Mouse (Mus musculus): ENCODE measurements around the gene Tacr1.

Tacr1 gene

DNA sequence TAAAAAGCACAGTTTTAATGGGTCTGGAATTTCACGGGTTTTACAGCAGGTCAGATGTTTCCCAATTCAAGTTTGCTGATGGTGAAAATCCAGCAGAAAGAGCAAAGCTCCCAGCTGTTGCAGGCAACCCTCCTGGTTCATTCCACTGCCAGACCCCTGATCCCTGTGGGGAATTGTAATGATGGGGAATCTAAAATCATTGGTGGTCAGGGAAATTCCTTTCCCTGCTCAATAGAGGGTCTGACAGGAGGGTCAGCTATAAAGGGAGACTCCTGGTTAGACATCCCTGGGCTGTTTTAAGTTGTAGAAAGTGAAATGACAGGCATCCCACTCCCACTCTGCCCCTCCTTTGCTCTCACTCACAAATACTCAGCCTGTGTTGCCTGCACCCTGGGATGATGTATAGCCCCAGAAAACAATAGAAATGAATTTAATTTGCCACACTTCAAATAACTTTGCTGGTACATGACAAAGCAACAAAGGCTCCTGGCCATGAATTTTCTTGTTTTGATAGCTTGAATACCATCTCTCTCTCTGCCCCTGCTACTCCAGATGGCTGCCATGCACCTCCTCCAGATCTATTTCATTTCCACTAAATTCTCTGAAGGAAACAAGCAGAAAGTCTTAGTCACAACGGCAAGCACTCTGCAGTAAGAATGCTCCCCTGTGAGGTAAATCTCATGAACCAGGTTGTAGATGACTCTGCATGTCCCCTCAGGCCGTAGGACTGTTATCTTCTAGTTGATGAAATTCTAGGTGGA, 123.2 kb downstream of the Tacr1 start:
- DNase-seq (ENCODE audit: low spot score in 2 of 2): no peak

DNA sequence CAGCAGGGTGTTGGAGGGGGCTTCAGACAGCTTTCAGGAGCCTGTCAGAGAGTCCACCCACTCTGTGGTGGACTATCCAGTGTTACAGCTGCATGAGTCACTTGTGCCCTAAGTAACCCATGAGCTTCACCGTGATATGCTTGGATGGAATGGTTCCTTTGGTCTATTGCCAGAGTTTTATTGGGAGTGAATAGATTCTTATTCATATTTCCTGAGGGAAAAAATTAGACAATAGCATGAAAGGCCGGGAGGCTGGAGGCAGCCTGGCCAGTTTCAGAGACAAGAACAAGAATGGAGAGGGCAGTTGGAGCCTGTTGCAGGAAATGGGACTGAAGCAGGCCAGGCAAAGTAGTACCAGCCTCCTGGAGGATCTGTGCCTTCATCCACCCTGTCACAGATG, 126.5 kb downstream of the Tacr1 start:
- DNase-seq (ENCODE audit: low spot score in 2 of 2): no peak

DNA sequence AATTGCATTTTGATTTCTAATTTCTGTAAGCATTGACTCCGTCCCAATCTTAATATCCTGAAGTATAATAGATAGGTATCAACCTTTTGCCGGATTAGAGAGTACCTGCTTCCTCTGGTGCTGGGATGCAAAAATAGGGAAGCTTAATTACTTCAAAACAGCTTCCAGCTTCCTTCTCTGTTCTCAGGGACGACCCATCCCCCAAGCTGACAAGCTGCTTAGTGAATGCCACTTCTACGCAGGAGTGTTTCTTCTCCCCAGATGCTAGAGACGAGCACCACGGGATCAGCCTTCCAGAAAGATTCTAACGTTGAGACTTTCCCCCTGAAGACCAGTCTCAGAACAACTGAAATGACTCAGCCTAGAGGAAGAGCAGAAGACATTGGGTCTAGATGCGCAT, 134.5 kb downstream of the Tacr1 start:
- DNase-seq (ENCODE audit: low spot score in 2 of 2): no peak

DNA sequence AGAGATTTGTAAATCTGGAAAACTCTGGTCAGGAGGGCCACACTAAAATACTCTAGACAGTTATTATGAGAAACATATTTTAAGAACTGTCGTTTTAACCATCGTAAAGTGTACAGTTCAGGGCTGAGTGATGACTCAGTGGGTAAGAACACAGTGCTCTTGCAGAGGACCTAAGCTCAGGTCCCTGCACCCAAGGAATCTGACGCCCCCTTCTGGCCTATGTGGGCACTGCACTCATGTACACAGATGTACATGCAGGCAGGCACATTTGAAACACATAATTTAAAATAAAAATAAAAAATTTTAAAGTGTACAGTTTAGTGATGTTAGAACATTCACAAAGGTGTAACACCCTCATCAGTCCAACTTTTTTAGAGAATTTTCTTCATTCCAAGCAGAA, 147.1 kb downstream of the Tacr1 start:
- no peak for DNase-seq (ENCODE audit: low spot score in 2 of 2)

DNA sequence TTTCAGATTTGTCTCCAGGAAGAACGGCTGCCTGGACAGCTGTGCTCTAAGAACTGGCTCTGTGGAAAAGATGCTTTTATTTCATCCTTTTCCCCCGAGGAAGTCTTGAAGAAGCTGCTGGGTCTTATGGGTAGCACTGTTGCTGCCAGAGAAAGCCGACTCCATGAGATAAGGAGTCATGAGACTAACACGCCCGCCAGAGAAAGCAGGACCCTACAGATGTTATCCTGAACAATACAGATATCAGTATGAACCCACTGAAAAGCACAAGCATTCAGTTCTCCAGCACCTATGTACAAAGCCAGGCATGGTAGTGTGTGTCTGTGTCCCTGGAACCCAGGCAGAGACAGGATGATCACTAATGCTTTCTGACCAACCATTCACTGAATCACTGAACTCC, 173.3 kb downstream of the Tacr1 start:
- DNase-seq (ENCODE audit: low spot score in 2 of 2): no peak

DNA sequence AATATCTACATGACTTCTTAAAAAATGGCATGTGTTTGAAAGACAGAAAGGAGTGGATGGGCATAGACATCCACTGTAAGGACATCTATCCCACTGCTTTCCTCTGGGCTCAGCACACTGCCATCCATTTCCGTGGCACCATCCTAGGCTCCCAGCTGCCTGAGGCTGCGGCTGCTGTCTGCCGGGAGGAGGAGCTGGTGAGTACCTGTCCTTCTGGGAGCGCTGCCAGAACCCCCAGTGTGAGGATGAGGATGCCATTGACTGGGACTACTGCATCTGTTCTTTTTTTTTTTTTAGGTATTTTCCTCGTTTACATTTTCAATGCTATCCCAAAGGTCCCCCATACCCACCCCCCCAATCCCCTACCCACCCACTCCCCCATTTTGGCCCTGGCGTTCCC, 183.3 kb downstream of the Tacr1 start:
- no peak for DNase-seq (ENCODE audit: low spot score in 2 of 2)

DNA sequence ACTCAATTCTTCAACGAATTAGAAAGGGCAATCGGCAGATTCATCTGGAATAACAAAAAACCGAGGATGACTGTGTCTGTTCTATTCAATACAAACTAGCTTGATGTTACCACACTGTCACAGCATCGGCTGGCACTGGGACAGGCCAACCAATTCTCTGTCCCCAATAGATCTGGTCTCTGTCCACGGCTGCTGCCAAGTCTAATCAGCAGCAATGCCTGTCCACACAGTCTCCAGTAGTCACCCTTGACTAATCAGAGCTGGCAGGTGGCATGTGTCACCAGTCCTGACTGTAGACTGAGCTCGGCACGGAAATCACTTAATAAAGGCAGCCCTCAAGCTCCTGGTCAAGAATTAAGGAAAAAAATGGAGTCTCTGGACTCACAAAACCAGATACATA, 187.3 kb downstream of the Tacr1 start:
- no peak for DNase-seq (ENCODE audit: low spot score in 2 of 2)

DNA sequence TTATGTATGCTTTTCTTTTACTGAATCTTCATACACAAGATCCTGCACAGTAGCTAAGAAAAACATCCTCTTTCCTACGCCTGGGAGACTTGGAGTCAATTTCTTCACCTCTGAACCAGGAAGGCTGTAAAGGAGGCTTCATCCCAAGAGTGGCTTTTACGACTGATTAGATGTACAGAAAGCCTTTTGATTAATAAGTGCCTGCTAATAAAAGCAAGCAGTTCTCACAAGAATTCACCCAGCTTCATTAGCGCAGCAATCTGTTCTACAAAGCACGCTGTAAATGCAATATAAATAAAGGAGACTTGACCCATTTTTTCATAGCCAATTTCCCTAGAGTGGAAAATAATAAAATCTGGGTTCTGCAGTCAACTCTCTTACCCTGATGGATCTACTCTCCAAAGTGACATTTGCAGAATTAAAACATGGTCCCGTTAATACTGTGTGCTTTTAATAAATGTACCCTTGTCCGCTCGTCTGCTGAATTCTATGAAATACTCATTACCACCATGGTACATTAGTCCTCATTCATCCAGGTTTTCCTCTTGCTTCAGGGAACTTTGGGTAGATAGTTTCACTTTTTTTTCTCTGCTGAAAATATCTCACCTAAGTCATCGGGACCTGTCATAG, 193.4 kb downstream of the Tacr1 start:
- no peak for DNase-seq (ENCODE audit: low spot score in 2 of 2)

DNA sequence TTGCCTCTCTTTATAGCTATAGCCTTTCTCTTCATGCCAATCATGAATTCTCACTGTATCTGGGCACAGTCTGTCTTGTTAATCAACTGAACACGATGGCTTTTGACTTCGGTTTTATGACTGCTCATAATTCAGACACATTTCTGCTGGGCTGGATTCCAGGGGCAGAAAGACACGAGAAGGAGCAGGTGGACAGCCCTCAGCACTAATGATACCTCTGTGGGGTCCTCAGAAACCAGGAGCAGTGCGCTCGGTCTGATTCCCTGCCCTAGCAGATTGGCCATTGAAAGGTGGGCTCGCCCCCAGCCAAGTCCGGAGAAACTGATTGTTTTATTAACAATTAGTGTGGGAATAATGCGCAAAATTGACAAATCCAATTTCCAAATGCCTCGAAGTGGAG, 201.1 kb downstream of the Tacr1 start:
- no peak for DNase-seq (ENCODE audit: low spot score in 2 of 2)

DNA sequence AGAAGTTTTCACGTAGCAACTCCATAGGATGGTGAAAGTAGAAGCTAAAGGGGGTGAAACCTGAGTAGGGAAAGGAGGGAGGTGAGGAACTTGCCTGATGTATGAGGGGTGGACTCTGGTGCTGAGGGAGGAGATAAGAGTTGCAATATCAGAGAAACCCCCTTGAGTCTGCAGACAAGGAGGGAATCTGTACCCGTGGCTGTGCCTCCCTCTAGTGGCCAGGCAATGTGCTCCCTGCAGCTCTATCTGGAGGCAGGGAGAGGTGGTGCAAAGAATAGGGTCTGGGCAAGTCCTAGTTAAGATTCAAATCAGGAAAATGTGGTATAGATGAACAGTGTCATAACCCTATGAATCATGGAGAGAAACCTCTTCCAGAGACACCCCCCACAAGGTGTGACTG, 201.5 kb downstream of the Tacr1 start:
- no peak for DNase-seq (ENCODE audit: low spot score in 2 of 2)

DNA sequence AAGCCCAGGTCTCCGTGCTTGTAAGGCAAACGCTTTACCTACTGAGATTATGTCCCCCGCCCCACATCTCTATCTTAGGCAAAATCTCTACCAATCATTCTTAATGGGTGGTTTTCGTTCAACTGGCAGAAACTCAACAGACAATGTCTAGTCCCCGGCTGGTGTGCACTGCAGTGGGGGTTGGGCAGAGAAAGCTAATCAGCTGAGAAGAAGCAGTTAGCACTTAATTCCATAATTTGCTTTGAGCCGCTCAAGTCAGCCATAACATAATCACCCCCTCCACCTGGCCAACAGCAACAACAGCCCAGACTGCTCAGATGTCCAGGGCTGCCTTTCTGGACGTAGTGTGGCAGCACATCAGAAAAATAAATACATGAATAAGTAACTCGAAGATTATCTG, 202.7 kb downstream of the Tacr1 start:
- DNase-seq (ENCODE audit: low spot score in 2 of 2): no peak

DNA sequence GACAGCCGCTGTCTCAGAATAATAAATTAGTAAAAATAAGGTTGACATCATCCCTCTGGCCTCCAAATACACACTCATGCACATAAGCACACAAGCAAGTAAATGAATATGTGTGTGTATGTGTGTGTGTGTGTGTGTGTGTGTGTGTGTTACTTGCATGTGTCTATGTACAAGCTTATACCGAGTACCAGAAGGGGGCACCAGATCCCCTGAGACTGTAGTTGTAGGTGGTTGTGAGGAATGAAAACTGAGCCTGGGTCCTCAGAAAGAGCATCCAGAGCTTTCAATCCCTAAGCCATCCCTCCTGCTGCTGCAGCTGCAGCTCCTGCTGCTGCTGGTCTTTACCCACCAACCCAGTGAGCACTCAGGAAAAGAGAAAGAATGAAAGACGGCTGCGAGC, 206.6 kb downstream of the Tacr1 start:
- DNase-seq (ENCODE audit: low spot score in 2 of 2): no peak

DNA sequence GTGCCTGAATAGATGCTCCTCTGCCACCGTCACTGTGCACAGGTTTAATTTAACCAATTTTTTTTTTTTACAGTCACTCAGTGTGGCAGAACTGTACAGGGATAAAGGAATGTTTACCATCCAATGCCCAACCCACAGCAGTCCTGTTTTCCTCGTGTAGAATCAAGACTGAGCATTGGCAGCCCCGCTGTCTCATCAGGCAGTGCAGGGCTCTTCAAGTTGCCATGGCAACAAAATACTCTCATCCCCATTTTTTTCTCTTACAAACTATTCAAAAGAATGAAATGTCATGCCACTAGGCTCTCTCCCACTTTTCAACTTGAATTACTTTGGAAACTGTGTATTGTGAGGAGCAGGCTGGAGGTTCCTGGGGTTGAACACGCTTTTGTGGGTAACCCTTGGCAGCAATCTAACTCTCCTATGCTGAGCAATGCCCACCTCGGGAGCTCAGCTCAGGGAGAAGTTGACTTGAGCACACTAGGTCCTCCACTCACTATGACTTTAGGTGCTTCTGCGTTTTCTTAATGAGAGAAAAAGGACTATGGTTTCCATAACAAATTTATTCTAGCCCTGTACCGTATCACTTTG, 207.3 kb downstream of the Tacr1 start:
- no peak for DNase-seq (ENCODE audit: low spot score in 2 of 2)
